Mouse (Mus musculus) left cerebral cortex, adult 2 months (tissue): Measurements from ENCODE around the gene Tm4sf19. TPM values are rescaled to one million over a fixed set of nuclear protein-coding genes. Genes with fewer than 3 reads are reported as not detected.

Experiments
- DNase-seq, 2 experiments: peaks; one replicate each; pipeline ENCODE4 v3.0.0; 2021 to 2022; ENCODE audit warnings: low spot score in 2 of 2, mixed read lengths in 1 of 2; ENCODE audit errors: extremely low spot score in 1 of 2
- H3K27ac ChIP-seq: fragments of 200-600 bp; 2 replicates; pipeline ENCODE4 v1.8.1; 2022
- H3K4me3 ChIP-seq: fragments of 200-600 bp; 2 replicates; pipeline ENCODE4 v1.8.1; 2022
- CTCF ChIP-seq: fragments of 200-600 bp; IDR thresholded peaks from 2 replicates; pipeline ENCODE4 v1.8.1; 2022; ENCODE audit warnings: antibody characterized with exemption, mild to moderate bottlenecking, moderate library complexity
- intact Hi-C: fragments of 180-260 bp; cut with DNase I; formaldehyde crosslinking; loops from one replicate; pipeline ENCODE4 v1.15.1; 2025
- total RNA-seq, 2 experiments: library from RNA; stranded (reverse); gene quantifications; 2 replicates each; pipeline ENCODE4 v1.2.3; 2021

Tm4sf19 gene
- total RNA-seq, 2 experiments from 2014 or later, result not detected

- DNase-seq, result no peak
- no peak overlapping the region for H3K4me3 ChIP-seq
- intact Hi-C loops, result no loop called here
- H3K27ac ChIP-seq, result no peak overlapping the region
- TF ChIP-seq CTCF, result no peak
These were observed 2.1 kb upstream of the Tm4sf19 start for GRCm38 (mm10) chr16:32398206-32398605.

GRCm38 (mm10) chr16:32401335-32401965 is 1.1 kb downstream of the Tm4sf19 start:
- no peak for TF ChIP-seq CTCF
- Histone ChIP-seq H3K27ac (no peak overlapping the region), H3K4me3 (no peak overlapping the region)
- intact Hi-C loops, result no loop called here
- DNase-seq, result no peak

- intact Hi-C loops, result no loop called here
- TF ChIP-seq CTCF, result no peak
- no peak for DNase-seq
- Histone ChIP-seq H3K27ac (no peak overlapping the region), H3K4me3 (no peak overlapping the region)
These were observed 2.5 kb downstream of the Tm4sf19 start for GRCm38 (mm10) chr16:32402818-32403217.

GRCm38 (mm10) chr16:32405716-32406115 is 5.4 kb downstream of the Tm4sf19 start:
- Histone ChIP-seq H3K4me3 (no peak overlapping the region), H3K27ac (no peak overlapping the region)
- no peak for TF ChIP-seq CTCF
- no peak for DNase-seq
- intact Hi-C loops, result no loop called here

DNA sequence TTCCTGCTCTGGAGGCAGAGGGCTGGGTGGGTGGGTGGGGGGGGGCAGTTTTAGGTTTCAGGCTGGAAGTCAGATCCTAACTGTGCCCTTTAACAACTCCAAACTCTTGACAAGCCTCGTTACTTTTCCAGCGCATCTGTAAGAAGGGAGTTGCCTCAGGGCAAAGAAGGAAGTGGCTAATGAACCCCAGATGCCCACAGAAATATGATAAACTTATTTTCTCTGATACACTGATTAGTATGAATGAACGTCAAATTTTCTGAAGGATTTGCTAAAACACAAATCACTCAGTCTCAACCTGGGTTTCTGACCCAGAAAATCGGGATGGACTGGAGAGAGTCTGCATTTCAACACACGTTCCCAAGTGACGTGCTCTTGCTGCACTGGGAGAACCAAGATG is 6.4 kb downstream of the Tm4sf19 start:
- Histone ChIP-seq H3K4me3 (no peak overlapping the region), H3K27ac (no peak overlapping the region)
- intact Hi-C loops, result no loop called here
- TF ChIP-seq CTCF, result no peak
- DNase-seq, result no peak

DNA sequence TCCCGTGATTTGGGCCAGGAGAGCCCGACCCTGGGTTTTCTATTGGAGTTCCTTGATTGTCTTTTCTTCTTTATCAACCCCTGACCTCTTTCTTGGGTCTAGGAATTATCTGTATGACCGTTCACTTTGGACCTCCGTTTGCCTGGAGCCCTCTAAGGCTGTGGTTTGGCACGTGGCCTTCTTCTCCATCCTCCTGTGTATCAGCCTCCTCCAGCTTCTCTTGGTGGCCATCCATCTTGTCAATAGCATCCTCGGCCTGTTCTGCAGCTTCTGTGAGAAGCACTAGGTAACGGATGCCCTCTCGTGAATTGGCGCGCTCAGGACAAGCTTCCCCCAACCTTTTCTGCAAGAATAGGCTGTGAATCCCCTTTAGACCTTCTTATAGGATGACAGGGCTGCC is 7.4 kb downstream of the Tm4sf19 start:
- intact Hi-C loops, result no loop called here
- TF ChIP-seq CTCF, result no peak
- no peak for DNase-seq
- Histone ChIP-seq H3K27ac (no peak overlapping the region), H3K4me3 (no peak overlapping the region)

DNA sequence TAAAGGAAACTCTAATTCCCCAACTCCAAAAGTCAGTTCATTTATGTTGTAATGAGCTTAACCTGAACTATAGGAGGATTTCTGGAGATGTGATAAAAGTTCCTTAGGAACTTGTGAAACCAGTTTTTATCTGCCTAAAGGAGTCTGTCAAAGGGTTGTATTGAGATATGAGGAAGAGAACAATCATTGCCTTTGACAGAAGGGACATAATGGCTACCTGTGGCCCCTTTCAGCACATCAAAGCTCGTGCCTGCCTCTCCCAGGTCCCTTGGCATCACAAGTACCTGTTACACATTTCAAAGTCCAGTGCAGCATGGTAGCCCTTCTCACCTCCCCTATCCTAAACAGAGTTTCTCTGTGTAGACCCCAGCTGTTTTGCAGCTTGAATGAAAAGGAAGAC is 17.2 kb downstream of the Tm4sf19 start:
- Histone ChIP-seq H3K27ac (no peak overlapping the region), H3K4me3 (no peak overlapping the region)
- TF ChIP-seq CTCF, result no peak
- no peak for DNase-seq
- intact Hi-C loops, result no loop called here

DNA sequence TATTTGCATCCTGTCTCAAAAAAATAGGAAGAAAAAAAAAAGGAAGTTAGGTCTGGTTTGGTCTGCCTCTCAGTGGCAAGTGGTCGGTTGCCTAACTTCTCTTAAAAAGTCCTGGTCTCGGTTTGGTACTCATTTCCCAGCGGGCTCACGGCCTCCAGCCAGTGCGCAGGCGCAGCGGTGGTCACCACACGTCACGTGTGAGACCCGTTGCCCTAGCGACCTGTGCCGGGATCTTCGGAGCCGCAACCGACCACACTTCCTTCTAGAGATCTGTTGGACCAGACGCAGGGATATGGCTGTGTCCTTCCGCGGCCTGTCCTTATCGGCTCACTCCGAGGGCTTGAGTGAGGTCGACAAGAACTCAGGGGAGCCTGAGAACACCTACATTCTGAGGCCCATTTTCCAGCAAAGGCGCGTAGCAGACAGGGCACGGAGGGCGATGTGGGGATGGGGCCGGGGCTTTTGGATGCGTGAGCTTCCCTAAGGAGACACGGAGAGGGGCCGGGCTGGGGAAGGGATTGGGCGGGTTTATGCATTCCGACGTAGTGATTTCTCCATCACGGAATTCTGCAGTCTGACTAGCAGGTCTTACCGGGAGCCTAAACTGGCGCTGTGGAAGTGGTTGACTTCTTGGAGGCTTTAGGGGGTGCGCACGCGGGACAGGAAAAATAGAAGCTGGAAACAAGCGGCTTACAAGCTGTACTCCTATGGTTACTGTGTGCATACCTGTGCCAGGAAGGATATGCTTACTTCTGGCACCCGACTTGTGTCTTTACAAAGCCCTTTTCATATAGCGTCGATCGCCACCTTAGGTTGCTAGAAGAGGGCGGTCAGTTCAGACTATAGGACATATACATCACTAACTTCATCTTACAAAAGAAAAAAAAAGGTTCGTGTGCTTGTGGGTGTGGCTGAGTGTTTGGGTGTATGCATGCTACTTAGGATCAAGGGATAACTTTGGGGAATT is 19.5 kb downstream of the Tm4sf19 start, which contains the start of gene Tctex1d2:
Gene Tctex1d2 (plus strand): TSS at position 186 of the 967 bp plus-strand sequence.
- intact Hi-C loops, result loop anchor here (1.0 kb wide), 1 partner anchor 11 kb away; the partner anchor contains the start of gene Pcyt1a
- Histone ChIP-seq H3K27ac (peak within 1 kb of the TSS; percentile 84), H3K4me3 (peak within 1 kb of the TSS; percentile 58)
- peak; percentile 91 to 92 for DNase-seq
- no peak for TF ChIP-seq CTCF

DNA sequence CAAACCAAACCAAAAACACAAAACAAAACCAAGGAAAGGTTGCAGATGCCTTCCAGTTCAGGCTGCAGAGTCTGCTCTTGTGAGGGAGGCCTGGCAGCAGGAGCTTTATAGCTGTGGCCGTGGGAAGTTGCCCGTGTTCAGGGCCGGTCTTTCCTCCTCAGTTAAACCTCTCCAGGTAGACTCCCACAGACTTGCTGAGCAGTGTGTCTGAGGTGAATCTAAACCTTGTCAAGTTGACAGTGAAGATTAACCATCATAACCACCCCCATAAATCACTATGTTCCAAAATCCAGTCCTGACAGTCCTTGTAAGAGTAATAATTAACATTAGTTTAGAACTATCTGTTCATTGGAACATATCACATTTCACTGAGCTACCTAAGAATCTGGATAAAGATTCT is 27.2 kb downstream of the Tm4sf19 start:
- Histone ChIP-seq H3K4me3 (no peak overlapping the region), H3K27ac (no peak overlapping the region)
- no peak for TF ChIP-seq CTCF
- no peak for DNase-seq
- intact Hi-C loops, result no loop called here

- H3K27ac ChIP-seq, result peak within 1 kb of the TSS; percentile 94
- peak; percentile 86 to 89 for DNase-seq
- intact Hi-C loops, result loop anchor here (1.0 to 2.0 kb wide), 2 partner anchors 11 to 98 kb away; partner anchors contain the start of genes Tctex1d2 and Ubxn7
- H3K4me3 ChIP-seq, result peak within 1 kb of the TSS; percentile 69
- peak; percentile 32 for TF ChIP-seq CTCF
These were observed 30.3 kb downstream of the Tm4sf19 start, which contains the start of gene Pcyt1a for GRCm38 (mm10) chr16:32430474-32431046. TSS of gene Pcyt1a (plus strand) at chr16:32430921.

- DNase-seq, result no peak
- Histone ChIP-seq H3K4me3 (peak overlapping the region; percentile 69), H3K27ac (peak overlapping the region; percentile 94)
- intact Hi-C loops, result loop anchor here (2.0 kb wide), 1 partner anchor 98 kb away; the partner anchor contains the start of gene Ubxn7
- TF ChIP-seq CTCF, result no peak
These were observed 30.8 kb downstream of the Tm4sf19 start for GRCm38 (mm10) chr16:32431047-32431591.
